Mouse (Mus musculus) liver, postnatal 0 days (tissue): Measurements from ENCODE around the gene Slc35a2. TPM values are rescaled to one million over a fixed set of nuclear protein-coding genes. Genes with fewer than 3 reads are reported as not detected.
A peak's percentile ranks its signal among the peaks of the same experiment; 100 is the strongest.

Source experiments
- ATAC-seq: fragments of 200-750 bp; cut with Nextera tagmentation; 2 replicates; pipeline ENCODE4 v1.8.0; 2017; ENCODE audit warnings: mild to moderate bottlenecking, moderate library complexity
- DNase-seq: peaks from one replicate; pipeline ENCODE4 v3.0.0-alpha.2; 2016
- H3K27ac ChIP-seq: fragments of 300-500 bp; sonication (generic); 2 replicates; pipeline ENCODE4 v1.5.1; 2014; ENCODE audit warnings: antibody characterized with exemption, moderate library complexity, mild to moderate bottlenecking, low read depth
- H3K27me3 ChIP-seq: fragments of 300-500 bp; sonication (generic); 2 replicates; pipeline ENCODE4 v1.6.1; 2014; ENCODE audit warnings: low read length, control low read depth, mixed read lengths; ENCODE audit not compliant: insufficient read depth
- H3K36me3 ChIP-seq: fragments of 300-500 bp; sonication (generic); replicated peaks from 2 replicates; pipeline ENCODE4 v1.6.1; 2014; ENCODE audit warnings: mild to moderate bottlenecking, control low read depth, low read length, moderate library complexity, mixed read lengths; ENCODE audit not compliant: insufficient read depth
- H3K4me1 ChIP-seq: fragments of 300-500 bp; sonication (generic); 2 replicates; pipeline ENCODE4 v1.6.1; 2014; ENCODE audit warnings: antibody characterized with exemption, mild to moderate bottlenecking, control low read depth; ENCODE audit not compliant: insufficient read depth
- H3K4me2 ChIP-seq: fragments of 300-500 bp; sonication (generic); 2 replicates; pipeline ENCODE4 v1.6.1; 2014; ENCODE audit warnings: low read depth, mild to moderate bottlenecking, low read length, moderate library complexity, mixed read lengths
- H3K4me3 ChIP-seq: fragments of 300-500 bp; sonication (generic); 2 replicates; pipeline ENCODE4 v1.5.1; 2014; ENCODE audit warnings: low read depth, low read length
- H3K9ac ChIP-seq: fragments of 300-500 bp; sonication (generic); replicated peaks from 2 replicates; pipeline ENCODE4 v1.6.1; 2014; ENCODE audit warnings: mild to moderate bottlenecking, moderate library complexity
- H3K9me3 ChIP-seq: fragments of 300-500 bp; sonication (generic); 2 replicates; pipeline ENCODE4 v1.6.1; 2016; ENCODE audit warnings: mild to moderate bottlenecking, control low read depth, low read length, mixed read lengths
- CTCF ChIP-seq: sonication (generic); IDR thresholded peaks from 2 replicates; pipeline ENCODE4 v1.5.1; 2016; ENCODE audit warnings: antibody characterized with exemption, low read depth
- EP300 ChIP-seq: IDR thresholded peaks from 2 replicates; pipeline ENCODE4 v1.6.1; 2016; ENCODE audit warnings: antibody characterized with exemption, low read depth, mild to moderate bottlenecking
- WGBS: fragments of 180-500 bp; shearing (Covaris S2); extraction: QIAGEN DNeasy Blood & Tissue Kit; methylation state at CpG from one replicate; pipeline ENCODE4 v1.1.7; 2014; ENCODE audit not compliant: insufficient replicate concordance; 5-methylcytosine and 5-hydroxymethylcytosine counted together
- polyA plus RNA-seq: library from polyadenylated mRNA; unstranded; fragments of >200 nt; fragmentation: Nextera tagmentation; extraction: Ambion mirVana; gene quantifications from 2 replicates; pipeline ENCODE4 v1.2.1, GENCODE M21; 2015

Slc35a2 gene
- polyA plus RNA-seq, 1 experiment from 2014 or later = 9.0 TPM

DNA sequence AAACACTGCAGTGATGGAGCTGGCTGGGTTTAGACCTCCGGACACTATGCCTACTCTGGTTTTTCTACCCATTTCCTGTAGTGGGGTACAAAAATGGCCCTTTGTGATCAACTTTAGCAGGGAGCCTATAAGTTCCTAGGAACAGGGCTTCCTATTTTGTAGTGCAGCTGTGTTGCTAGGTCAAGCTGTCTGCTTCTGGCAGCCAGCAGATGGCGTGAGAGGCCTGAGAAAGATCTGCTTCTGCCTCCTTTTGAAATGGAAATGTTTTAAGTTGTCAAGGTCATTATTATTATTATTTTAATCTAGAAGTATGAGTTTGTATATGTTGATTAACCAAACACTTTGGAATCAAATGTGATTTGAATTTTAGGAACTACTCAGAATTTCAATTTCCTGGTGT is 29.2 kb upstream of the Slc35a2 start:
- no peak for ATAC-seq
- peaks cover 19% of the 10 kb centered on the region for H3K36me3 ChIP-seq
- TF ChIP-seq EP300 (no peak), CTCF (peak; percentile 72)
- no peaks in the 10 kb centered on the region for H3K9me3 ChIP-seq
- H3K4me1 ChIP-seq = no peaks in the 10 kb centered on the region
- no peak overlapping the region for H3K4me3 ChIP-seq
- peak; percentile 47 for DNase-seq
- H3K27ac ChIP-seq = no peak overlapping the region
- no peak overlapping the region for H3K4me2 ChIP-seq
- H3K9ac ChIP-seq = no peak overlapping the region
- 21% methylated on average over 2 of the region's 2 CpGs for WGBS
- H3K27me3 ChIP-seq = no peaks in the 10 kb centered on the region

DNA sequence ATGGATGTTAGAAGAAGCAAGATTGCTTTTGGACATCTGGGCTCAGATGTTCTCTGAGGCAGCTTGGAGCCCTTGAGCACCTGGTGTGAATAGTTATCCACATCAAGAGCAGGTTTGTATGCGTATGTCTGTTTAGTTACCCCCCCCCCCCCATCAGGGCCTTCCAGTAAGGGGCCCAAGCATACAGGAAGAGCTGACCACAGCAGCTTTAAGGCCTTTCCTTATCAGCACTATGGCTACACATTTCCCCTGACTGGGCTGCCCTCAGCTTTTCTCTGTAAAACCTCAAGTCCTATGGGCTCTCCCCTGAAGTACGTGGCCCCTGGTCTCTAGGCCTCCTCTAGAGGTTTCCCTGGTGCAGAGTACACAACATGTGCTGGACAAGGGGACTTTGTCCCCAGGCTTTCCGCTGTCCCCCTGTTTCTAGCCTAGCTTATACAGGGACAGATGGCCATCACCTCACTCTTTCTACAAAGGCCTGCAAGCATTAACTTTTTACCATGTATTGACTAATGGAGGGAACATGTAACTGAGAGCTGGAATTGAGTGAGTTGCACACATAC is 24.6 kb upstream of the Slc35a2 start:
- Histone ChIP-seq H3K27me3 (no peaks in the 10 kb centered on the region), H3K4me2 (no peak overlapping the region), H3K4me1 (no peaks in the 10 kb centered on the region; the same call in 1 of the 2 replicates), H3K9me3 (no peaks in the 10 kb centered on the region), H3K27ac (peak overlapping the region; percentile 26; the same call in 1 of the 2 replicates), H3K36me3 (peaks cover 11% of the 10 kb centered on the region), H3K4me3 (no peak overlapping the region), H3K9ac (no peak overlapping the region)
- 40% methylated on average over 3 of the region's 3 CpGs for WGBS
- TF ChIP-seq CTCF (no peak), EP300 (no peak)
- ATAC-seq (peak; percentile 75), DNase-seq (no peak)

DNA sequence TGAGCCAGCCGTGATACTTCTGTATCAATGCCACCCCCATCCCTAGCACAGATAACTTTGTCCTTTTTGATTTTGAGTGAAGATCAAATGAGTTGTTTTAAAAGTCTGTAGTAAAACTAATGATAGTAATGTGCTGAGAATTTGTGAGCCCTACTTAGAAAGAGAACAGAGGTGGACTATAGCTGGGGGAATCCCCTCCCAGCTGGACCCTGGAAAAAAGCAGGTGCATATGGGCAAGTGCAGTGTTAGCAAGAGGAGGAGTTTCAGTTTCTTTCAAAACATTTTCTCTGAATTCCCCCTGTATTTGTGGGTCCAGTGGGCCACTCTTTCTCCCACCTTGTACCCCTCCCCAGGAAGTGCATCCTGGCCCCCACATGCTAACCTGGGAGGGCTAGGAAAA is 20.6 kb upstream of the Slc35a2 start:
- H3K9ac ChIP-seq = no peak overlapping the region
- H3K36me3 ChIP-seq = peaks cover 12% of the 10 kb centered on the region
- no peaks in the 10 kb centered on the region for H3K9me3 ChIP-seq
- H3K4me3 ChIP-seq = no peak overlapping the region
- no peak for ATAC-seq
- H3K27ac ChIP-seq = no peak overlapping the region
- H3K27me3 ChIP-seq = no peaks in the 10 kb centered on the region
- no peak overlapping the region for H3K4me2 ChIP-seq
- H3K4me1 ChIP-seq = peaks cover 5% of the 10 kb centered on the region; the same call in 1 of the 2 replicates
- WGBS = 74% methylated on average over 1 of the region's 1 CpGs
- no peak for TF ChIP-seq EP300
- TF ChIP-seq CTCF = no peak
- no peak for DNase-seq

DNA sequence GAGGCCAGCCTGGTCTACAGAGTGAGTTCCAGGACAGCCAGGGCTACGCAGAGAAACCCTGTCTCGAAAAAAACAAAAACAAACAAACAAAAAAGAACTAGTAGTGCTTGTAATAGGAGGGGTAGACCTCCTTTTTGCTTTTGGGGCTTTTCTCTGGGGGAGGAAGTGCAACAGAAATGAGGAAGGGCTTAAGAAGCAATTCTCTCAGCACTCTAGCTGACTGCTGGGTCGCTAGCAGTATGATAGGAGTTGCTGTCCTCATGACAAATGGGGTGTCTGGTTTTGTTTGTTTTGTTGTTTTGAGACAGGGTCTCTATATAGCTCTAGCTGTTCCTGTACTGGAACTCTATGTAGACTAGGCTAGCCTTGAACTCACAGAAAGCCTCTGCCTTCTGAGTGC is 19.3 kb upstream of the Slc35a2 start:
- no peak for ATAC-seq
- TF ChIP-seq EP300 = no peak
- no peak for TF ChIP-seq CTCF
- no peak for DNase-seq
- H3K27ac ChIP-seq = no peak overlapping the region
- no peak overlapping the region for H3K4me3 ChIP-seq
- no peak overlapping the region for H3K4me2 ChIP-seq
- no peaks in the 10 kb centered on the region for H3K27me3 ChIP-seq
- no peaks in the 10 kb centered on the region for H3K9me3 ChIP-seq
- H3K4me1 ChIP-seq = peaks cover 5% of the 10 kb centered on the region; the same call in 1 of the 2 replicates
- peaks cover 12% of the 10 kb centered on the region for H3K36me3 ChIP-seq
- WGBS = 53% methylated on average over 3 of the region's 3 CpGs
- no peak overlapping the region for H3K9ac ChIP-seq

DNA sequence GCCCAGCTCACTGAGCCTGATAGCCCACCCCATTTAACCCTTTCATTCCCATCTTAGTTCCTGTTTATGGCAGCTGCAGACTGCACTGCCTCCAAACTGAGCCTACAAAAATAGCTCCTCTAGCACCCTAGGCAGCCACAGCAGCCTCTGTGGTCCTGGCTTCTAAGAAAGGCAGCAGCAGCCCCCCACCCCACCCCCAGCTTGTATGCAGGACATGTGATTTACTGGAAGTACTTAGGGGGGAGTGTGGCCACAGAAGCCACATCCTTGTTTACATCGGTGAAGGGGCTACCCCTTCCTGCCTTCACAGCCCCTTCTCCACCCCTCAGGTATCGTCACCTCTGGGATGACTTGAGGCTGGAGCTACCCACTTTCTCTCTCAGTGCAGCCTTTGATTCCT is 18.5 kb upstream of the Slc35a2 start:
- ATAC-seq (no peak), DNase-seq (no peak)
- Histone ChIP-seq H3K9ac (no peak overlapping the region), H3K4me1 (0 out of 2 replicates have a peak, but pooled peaks cover 5% of the 10 kb centered on the region), H3K4me2 (no peak overlapping the region), H3K36me3 (peaks cover 14% of the 10 kb centered on the region; the same call in 1 of the 2 replicates), H3K9me3 (no peaks in the 10 kb centered on the region), H3K4me3 (no peak overlapping the region), H3K27ac (no peak overlapping the region), H3K27me3 (no peaks in the 10 kb centered on the region)
- 49% methylated on average over 2 of the region's 2 CpGs for WGBS
- TF ChIP-seq CTCF (no peak), EP300 (no peak)

DNA sequence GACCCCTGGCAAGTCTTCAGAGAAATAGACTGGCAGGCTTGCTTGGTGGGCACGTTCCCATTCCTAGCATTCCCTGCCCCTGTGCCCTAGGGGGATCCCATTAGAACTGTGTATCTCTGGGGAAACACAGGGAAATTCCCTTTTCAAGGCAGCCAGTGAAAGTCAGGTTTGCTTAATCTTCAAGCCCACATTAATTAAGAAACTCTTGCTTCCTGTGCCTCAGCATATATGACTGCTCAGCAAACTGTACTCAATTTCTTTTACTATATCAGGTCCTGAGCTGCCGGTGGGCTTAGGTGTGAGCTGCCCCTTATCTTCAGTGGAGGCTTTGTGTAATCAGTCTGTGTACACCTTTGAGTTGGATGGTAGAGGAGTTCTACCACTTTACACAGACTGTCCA is 18.0 kb upstream of the Slc35a2 start:
- H3K9ac ChIP-seq = no peak overlapping the region
- no peaks in the 10 kb centered on the region for H3K27me3 ChIP-seq
- no peak overlapping the region for H3K4me2 ChIP-seq
- no peaks in the 10 kb centered on the region for H3K9me3 ChIP-seq
- TF ChIP-seq CTCF (no peak), EP300 (no peak)
- peaks cover 14% of the 10 kb centered on the region; the same call in 1 of the 2 replicates for H3K36me3 ChIP-seq
- 0 out of 2 replicates have a peak overlapping the region, but pooled peaks have one; percentile 2 for H3K27ac ChIP-seq
- no peak for DNase-seq
- 0 out of 2 replicates have a peak, but pooled peaks cover 5% of the 10 kb centered on the region for H3K4me1 ChIP-seq
- WGBS = 22% methylated on average over 2 of the region's 2 CpGs
- H3K4me3 ChIP-seq = no peak overlapping the region
- no peak for ATAC-seq
